Mouse (Mus musculus) kidney, embryonic 16.5 days (tissue): Measurements from ENCODE around the gene Mast3. TPM values are rescaled to one million over a fixed set of nuclear protein-coding genes. Genes with fewer than 3 reads are reported as not detected.

ENCODE experiments used
- ATAC-seq: fragments of 200-750 bp; cut with Nextera tagmentation; 2 replicates; pipeline ENCODE4 v1.8.0; 2017; ENCODE audit warnings: moderate TSS enrichment; ENCODE audit not compliant: low FRiP score, low TSS enrichment
- H3K27ac ChIP-seq: fragments of 300-500 bp; sonication (generic); 2 replicates; pipeline ENCODE4 v1.5.1; 2014; ENCODE audit warnings: low read length
- H3K27me3 ChIP-seq: fragments of 300-500 bp; sonication (generic); 2 replicates; pipeline ENCODE4 v1.6.1; 2014; ENCODE audit warnings: low read length, control low read depth, mixed read lengths; ENCODE audit not compliant: insufficient read depth
- H3K36me3 ChIP-seq: fragments of 300-500 bp; sonication (generic); 2 replicates; pipeline ENCODE4 v1.6.1; 2014; ENCODE audit warnings: low read length, control low read depth, mixed read lengths; ENCODE audit not compliant: insufficient read depth
- H3K4me1 ChIP-seq: fragments of 300-500 bp; sonication (generic); 2 replicates; pipeline ENCODE4 v1.6.1; 2014; ENCODE audit warnings: low read length, control low read depth, mixed read lengths; ENCODE audit not compliant: insufficient read depth
- H3K4me2 ChIP-seq: fragments of 300-500 bp; sonication (generic); replicated peaks from 2 replicates; pipeline ENCODE4 v1.6.1; 2014; ENCODE audit warnings: low read depth, low read length
- H3K4me3 ChIP-seq: fragments of 300-500 bp; sonication (generic); 2 replicates; pipeline ENCODE4 v1.5.1; 2014; ENCODE audit warnings: mild to moderate bottlenecking, low read length
- H3K9ac ChIP-seq: fragments of 300-500 bp; sonication (generic); replicated peaks from 2 replicates; pipeline ENCODE4 v1.6.1; 2014; ENCODE audit warnings: low read length
- H3K9me3 ChIP-seq: fragments of 300-500 bp; sonication (generic); 2 replicates; pipeline ENCODE4 v1.6.1; 2016; ENCODE audit warnings: low read length, control low read depth
- WGBS: fragments of 180-500 bp; shearing (Covaris S2); extraction: QIAGEN DNeasy Blood & Tissue Kit; methylation state at CpG from one replicate; pipeline ENCODE4 v1.1.7; 2014; 5-methylcytosine and 5-hydroxymethylcytosine counted together
- polyA plus RNA-seq: library from polyadenylated mRNA; unstranded; fragments of >200 nt; fragmentation: Nextera tagmentation; extraction: Ambion mirVana; gene quantifications from 2 replicates; pipeline ENCODE4 v1.2.1, GENCODE M21; 2015

The Mast3 gene
- polyA plus RNA-seq, 1 experiment from 2014 or later: 16.2 TPM

DNA sequence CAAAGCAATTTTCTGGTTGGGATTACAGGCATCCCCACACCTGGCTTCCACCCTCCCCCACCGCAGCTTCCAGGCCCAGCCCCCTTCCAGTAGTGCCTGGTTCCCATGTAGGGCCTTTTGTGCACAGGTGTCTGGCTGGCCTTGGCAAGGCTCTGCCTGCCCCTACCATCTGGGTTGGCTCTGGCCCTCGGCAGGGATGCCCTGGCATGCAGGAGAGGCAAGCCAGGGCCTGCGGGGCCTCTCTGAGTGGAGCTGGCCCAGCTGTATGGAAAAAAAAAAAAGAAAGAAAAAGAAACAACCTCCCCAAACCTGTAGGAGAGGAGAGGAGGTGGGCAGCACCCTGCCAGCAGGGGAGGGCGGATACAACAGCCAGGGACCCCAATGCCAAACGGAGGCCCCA, 31.4 kb downstream of the Mast3 start:
- no peak overlapping the region for H3K27ac ChIP-seq
- H3K9me3 ChIP-seq: no peaks in the 10 kb centered on the region
- no peak overlapping the region for H3K4me2 ChIP-seq
- peaks cover 39% of the 10 kb centered on the region for H3K4me1 ChIP-seq
- no peak for ATAC-seq
- peaks cover 46% of the 10 kb centered on the region for H3K36me3 ChIP-seq
- H3K27me3 ChIP-seq: no peaks in the 10 kb centered on the region
- WGBS: 82% methylated on average over 5 of the region's 5 CpGs
- peak overlapping the region; percentile 42; the same call in 1 of the 2 replicates for H3K9ac ChIP-seq
- no peak overlapping the region for H3K4me3 ChIP-seq

DNA sequence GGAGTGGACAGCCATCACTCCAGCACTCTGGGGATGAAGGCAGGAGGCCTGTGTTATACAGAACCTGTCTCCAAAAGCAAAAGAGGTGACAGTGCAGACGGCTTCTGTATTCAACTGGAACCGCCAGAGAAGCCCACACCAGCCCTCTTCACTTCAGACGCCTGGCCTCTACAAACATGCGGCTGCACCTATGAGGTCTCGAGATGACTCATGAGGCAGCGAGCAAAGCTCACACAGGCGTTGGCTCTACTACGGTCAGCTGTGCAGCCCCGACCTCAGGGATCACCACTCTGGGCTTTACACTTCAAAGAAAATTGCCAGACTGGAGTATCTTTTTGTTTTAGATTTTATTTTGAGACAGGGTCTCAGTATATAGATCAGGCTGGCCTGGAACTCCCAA, 32.0 kb downstream of the Mast3 start:
- Histone ChIP-seq H3K4me2 (no peak overlapping the region), H3K36me3 (peaks cover 51% of the 10 kb centered on the region), H3K9ac (0 out of 2 replicates have a peak overlapping the region, but pooled peaks have one; percentile 19), H3K27ac (no peak overlapping the region), H3K4me3 (no peak overlapping the region), H3K4me1 (peaks cover 34% of the 10 kb centered on the region), H3K9me3 (no peaks in the 10 kb centered on the region), H3K27me3 (no peaks in the 10 kb centered on the region)
- ATAC-seq: no peak
- 76% methylated on average over 9 of the region's 9 CpGs for WGBS

DNA sequence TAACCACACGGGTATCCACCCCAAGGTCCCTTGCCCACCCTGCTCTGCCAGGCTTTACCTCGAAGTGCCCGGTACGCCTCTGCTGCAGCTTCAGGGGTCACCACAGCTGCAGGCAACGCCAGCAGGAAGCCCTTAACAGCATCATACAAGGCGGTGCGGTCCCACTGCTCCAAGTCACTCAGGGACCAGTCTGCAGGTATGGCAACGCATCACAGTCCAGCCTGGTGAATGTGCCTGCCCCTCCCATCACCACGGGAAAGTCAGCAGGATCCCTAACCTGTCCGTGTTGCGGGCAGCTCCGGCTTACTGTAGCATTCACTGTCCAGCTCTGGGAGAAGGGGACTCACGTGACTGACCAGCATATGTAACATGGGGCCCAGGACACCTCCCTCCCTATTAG, 32.8 kb downstream of the Mast3 start:
- Histone ChIP-seq H3K9me3 (no peaks in the 10 kb centered on the region), H3K4me2 (no peak overlapping the region), H3K27ac (no peak overlapping the region), H3K36me3 (peaks cover 51% of the 10 kb centered on the region), H3K27me3 (no peaks in the 10 kb centered on the region), H3K4me3 (no peak overlapping the region), H3K4me1 (peaks cover 33% of the 10 kb centered on the region), H3K9ac (peak overlapping the region; percentile 19; the same call in 1 of the 2 replicates)
- ATAC-seq: no peak
- whole genome bisulfite sequencing: 92% methylated on average over 13 of the region's 13 CpGs

GRCm38 (mm10) chr8:70771217-70771616, 33.6 kb downstream of the Mast3 start:
- 81% methylated on average over 7 of the region's 7 CpGs for WGBS
- Histone ChIP-seq H3K36me3 (peaks cover 51% of the 10 kb centered on the region), H3K9me3 (no peaks in the 10 kb centered on the region), H3K4me3 (no peak overlapping the region), H3K27me3 (no peaks in the 10 kb centered on the region), H3K4me2 (no peak overlapping the region), H3K27ac (no peak overlapping the region), H3K9ac (no peak overlapping the region), H3K4me1 (peaks cover 41% of the 10 kb centered on the region)
- no peak for ATAC-seq

DNA sequence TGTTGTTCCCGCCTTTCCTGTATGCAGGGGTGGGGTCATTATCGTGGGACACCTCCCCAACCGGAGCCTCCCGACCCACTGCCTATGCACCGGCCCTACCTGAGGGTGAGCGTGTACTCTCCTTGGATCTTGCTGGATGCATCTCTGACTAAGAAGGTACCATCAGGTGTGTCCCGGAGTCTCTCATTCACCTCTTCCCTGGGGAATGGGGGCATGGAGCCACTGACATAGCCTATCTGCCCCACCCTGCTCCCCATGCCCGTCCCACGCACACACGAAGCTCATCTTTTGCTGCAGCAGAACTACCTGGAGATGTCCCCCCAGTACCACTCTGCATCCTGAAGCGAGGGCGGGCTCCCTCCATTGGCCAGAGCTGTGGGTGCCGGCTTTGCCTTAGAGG, 34.1 kb downstream of the Mast3 start:
- no peak overlapping the region for H3K9ac ChIP-seq
- H3K36me3 ChIP-seq: peaks cover 51% of the 10 kb centered on the region
- no peak overlapping the region for H3K4me2 ChIP-seq
- H3K27ac ChIP-seq: no peak overlapping the region
- 94% methylated on average over 13 of the region's 13 CpGs for WGBS
- H3K27me3 ChIP-seq: no peaks in the 10 kb centered on the region
- no peaks in the 10 kb centered on the region for H3K9me3 ChIP-seq
- H3K4me1 ChIP-seq: peaks cover 41% of the 10 kb centered on the region
- ATAC-seq: no peak
- H3K4me3 ChIP-seq: no peak overlapping the region

DNA sequence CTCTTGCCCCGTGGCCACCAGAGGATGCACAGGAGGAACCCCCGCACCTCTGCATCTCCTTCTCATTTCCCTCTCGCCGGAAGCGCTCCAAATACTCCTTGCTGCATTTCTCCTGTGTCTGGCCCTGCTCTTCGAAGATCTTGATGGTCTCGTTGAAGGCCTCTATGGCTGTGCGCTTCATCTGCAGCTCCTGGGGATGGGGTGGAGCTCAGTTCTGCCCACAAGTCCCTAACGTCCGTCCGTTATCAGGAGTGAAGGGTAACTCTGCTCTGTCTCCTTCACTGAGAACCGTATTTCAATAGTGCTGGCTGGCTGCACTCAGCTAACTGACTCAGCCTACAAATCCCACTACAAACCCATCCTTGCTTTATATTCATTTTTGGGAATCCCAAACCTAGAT, 35.0 kb downstream of the Mast3 start:
- WGBS: 75% methylated on average over 12 of the region's 12 CpGs
- H3K27ac ChIP-seq: no peak overlapping the region
- H3K4me3 ChIP-seq: no peak overlapping the region
- no peak overlapping the region for H3K4me2 ChIP-seq
- H3K36me3 ChIP-seq: peaks cover 51% of the 10 kb centered on the region
- H3K9ac ChIP-seq: peak overlapping the region; percentile 22; the same call in 1 of the 2 replicates
- H3K4me1 ChIP-seq: peaks cover 39% of the 10 kb centered on the region
- H3K27me3 ChIP-seq: no peaks in the 10 kb centered on the region
- no peaks in the 10 kb centered on the region for H3K9me3 ChIP-seq
- ATAC-seq: no peak

GRCm38 (mm10) chr8:70769359-70769758, 35.5 kb downstream of the Mast3 start:
- Histone ChIP-seq H3K9me3 (no peaks in the 10 kb centered on the region), H3K36me3 (peaks cover 47% of the 10 kb centered on the region), H3K4me3 (no peak overlapping the region), H3K27me3 (no peaks in the 10 kb centered on the region), H3K4me2 (no peak overlapping the region), H3K9ac (peak overlapping the region; percentile 22; the same call in 1 of the 2 replicates), H3K4me1 (peaks cover 35% of the 10 kb centered on the region), H3K27ac (no peak overlapping the region)
- peak; percentile 43; the same call in 1 of the 2 replicates for ATAC-seq
- 5% methylated on average over 26 of the region's 26 CpGs for WGBS

DNA sequence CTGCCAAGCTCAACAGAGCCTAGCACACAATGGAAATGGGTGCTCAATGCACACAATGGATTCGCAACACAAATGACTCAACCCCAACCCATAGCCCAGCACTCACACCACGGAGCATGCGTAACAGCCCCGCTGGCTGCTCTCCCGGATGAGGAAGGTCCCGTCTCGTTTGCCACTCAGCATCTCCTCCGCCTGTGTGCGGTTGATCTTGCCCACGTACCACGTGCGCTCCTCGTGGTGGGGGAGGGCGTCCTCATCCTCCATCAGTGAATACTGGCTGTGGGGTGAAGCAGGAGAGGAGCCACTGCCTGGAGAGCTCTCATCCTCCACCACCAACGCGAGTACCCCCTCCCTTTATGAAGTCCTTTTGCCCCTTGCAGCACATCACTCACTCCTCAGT, 35.9 kb downstream of the Mast3 start:
- H3K27ac ChIP-seq: no peak overlapping the region
- H3K4me2 ChIP-seq: no peak overlapping the region
- H3K4me1 ChIP-seq: peaks cover 31% of the 10 kb centered on the region
- no peak overlapping the region for H3K4me3 ChIP-seq
- H3K9ac ChIP-seq: no peak overlapping the region
- no peak for ATAC-seq
- no peaks in the 10 kb centered on the region for H3K9me3 ChIP-seq
- peaks cover 45% of the 10 kb centered on the region for H3K36me3 ChIP-seq
- no peaks in the 10 kb centered on the region for H3K27me3 ChIP-seq
- 83% methylated on average over 16 of the region's 16 CpGs for WGBS

GRCm38 (mm10) chr8:70768231-70768776, 36.5 kb downstream of the Mast3 start:
- peaks cover 44% of the 10 kb centered on the region for H3K36me3 ChIP-seq
- H3K27ac ChIP-seq: no peak overlapping the region
- H3K4me2 ChIP-seq: no peak overlapping the region
- ATAC-seq: no peak
- no peak overlapping the region for H3K4me3 ChIP-seq
- H3K9ac ChIP-seq: no peak overlapping the region
- no peaks in the 10 kb centered on the region for H3K9me3 ChIP-seq
- 94% methylated on average over 32 of the region's 32 CpGs for WGBS
- H3K27me3 ChIP-seq: no peaks in the 10 kb centered on the region
- peaks cover 24% of the 10 kb centered on the region for H3K4me1 ChIP-seq

- no peak overlapping the region for H3K4me3 ChIP-seq
- no peak for ATAC-seq
- peaks cover 42% of the 10 kb centered on the region for H3K36me3 ChIP-seq
- H3K9me3 ChIP-seq: no peaks in the 10 kb centered on the region
- H3K4me2 ChIP-seq: no peak overlapping the region
- WGBS: 73% methylated on average over 6 of the region's 6 CpGs
- H3K4me1 ChIP-seq: peaks cover 21% of the 10 kb centered on the region
- no peak overlapping the region for H3K9ac ChIP-seq
- H3K27me3 ChIP-seq: no peaks in the 10 kb centered on the region
- peak overlapping the region; percentile 76; the same call in 1 of the 2 replicates for H3K27ac ChIP-seq
These were observed 37.4 kb downstream of the Mast3 start for GRCm38 (mm10) chr8:70767503-70767902.
